Mouse (Mus musculus) bone marrow macrophage, adult 2 months (primary cell): ENCODE measurements around the gene Cul5. TPM values are rescaled to one million over a fixed set of nuclear protein-coding genes. Genes with fewer than 3 reads are reported as not detected.

Experiments used
- H3K27ac ChIP-seq: 2 replicates; pipeline ENCODE4 v1.5.1; 2012; ENCODE audit warnings: low read depth, low read length; ENCODE audit not compliant: insufficient read depth
- H3K4me1 ChIP-seq: 2 replicates; pipeline ENCODE4 v1.6.1; 2012; ENCODE audit warnings: low read length; ENCODE audit not compliant: control insufficient read depth, insufficient read depth
- H3K4me3 ChIP-seq: 2 replicates; pipeline ENCODE4 v1.5.1; 2012; ENCODE audit warnings: mild to moderate bottlenecking, low read length, moderate library complexity; ENCODE audit not compliant: insufficient read depth
- CTCF ChIP-seq: IDR thresholded peaks from 2 replicates; pipeline ENCODE4 v1.5.1; 2012; ENCODE audit warnings: low read depth, mild to moderate bottlenecking, low read length, moderate library complexity
- POLR2A ChIP-seq: IDR thresholded peaks from 2 replicates; pipeline ENCODE4 v1.6.1; 2012; ENCODE audit warnings: mild to moderate bottlenecking, low read depth, low read length, borderline replicate concordance
- polyA plus RNA-seq: library from polyadenylated mRNA; stranded (reverse); fragments of >200 nt; gene quantifications from 2 replicates; pipeline ENCODE4 v1.2.4, GENCODE M21; 2012; ENCODE audit not compliant: missing spikeins, insufficient read depth, insufficient read length

The Cul5 gene
- polyA plus RNA-seq, 1 experiment, result 21.3 TPM

GRCm38 (mm10) chr9:53575721-53576120, 94.1 kb downstream of the Cul5 start:
- H3K4me3 ChIP-seq, result no peak overlapping the region
- TF ChIP-seq POLR2A (no peak), CTCF (no peak)
- H3K27ac ChIP-seq, result no peak overlapping the region
- peaks cover 1% of the 10 kb centered on the region; the same call in 1 of the 2 replicates for H3K4me1 ChIP-seq

- H3K4me1 ChIP-seq, result no peaks in the 10 kb centered on the region
- H3K27ac ChIP-seq, result no peak overlapping the region
- TF ChIP-seq CTCF, result no peak
- TF ChIP-seq POLR2A, result no peak
- H3K4me3 ChIP-seq, result no peak overlapping the region
Observed at GRCm38 (mm10) chr9:53572516-53573307, 97.1 kb downstream of the Cul5 start.

DNA sequence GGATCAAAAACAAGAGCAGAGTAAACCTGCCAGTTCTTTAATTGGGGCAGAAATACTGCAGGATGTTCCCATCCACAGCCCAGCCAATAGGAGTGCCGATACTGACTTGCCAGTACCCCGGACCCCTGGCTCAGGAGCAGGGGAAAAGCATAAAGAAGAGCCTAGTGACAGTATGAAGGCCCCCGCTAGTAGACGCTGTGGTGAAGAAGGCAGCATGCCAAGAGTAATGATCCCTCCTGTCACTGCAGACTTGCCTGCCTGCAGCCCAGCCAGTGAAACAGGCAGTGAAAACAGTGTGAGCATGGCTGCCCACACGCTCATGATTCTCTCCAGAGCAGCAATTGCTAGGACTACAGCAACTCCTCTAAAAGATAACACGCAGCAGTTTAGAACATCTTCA, 99.2 kb downstream of the Cul5 start:
- no peak overlapping the region for H3K4me3 ChIP-seq
- H3K4me1 ChIP-seq, result no peaks in the 10 kb centered on the region
- no peak overlapping the region for H3K27ac ChIP-seq
- no peak for TF ChIP-seq POLR2A
- TF ChIP-seq CTCF, result no peak

Other genes starting within 250 kb of the Cul5 start
- gene Atm, start 133.3 kb downstream of the Cul5 start, polyA plus RNA-seq, result 10.9 and 12.3 TPM in 2 replicates
- gene Npat, start 133.0 kb downstream of the Cul5 start, polyA plus RNA-seq, result 8.1 and 10.6 TPM in 2 replicates
- 44.7 and 45.0 TPM in 2 replicates for gene Acat1, start 59.6 kb downstream of the Cul5 start, polyA plus RNA-seq
- gene Rab39, start 36.2 kb upstream of the Cul5 start, polyA plus RNA-seq, result 6.5 and 7.1 TPM in 2 replicates
- not detected in 2 replicates for gene Slc35f2, start 101.5 kb upstream of the Cul5 start, polyA plus RNA-seq
- gene Sln, start 180.2 kb upstream of the Cul5 start, polyA plus RNA-seq, result not detected in 2 replicates